Mouse (Mus musculus): ENCODE measurements at regions not wholly inside any gene's neighbourhood (a gene's known extent, or its start where the extent isn't known, plus 50 kb on each side); places are given as distances from the start of the nearest gene placed in this dataset.

GRCm38 (mm10) chr12:106132715-106133114, 122.7 kb downstream of the Vrk1 start:
- no peak for TF ChIP-seq CTCF (IDR thresholded peaks at IDR 0.05; ENCODE audit: control insufficient read depth, insufficient read depth, insufficient read length)
- TF ChIP-seq MAX (IDR thresholded peaks at IDR 0.05), result no peak
- TF ChIP-seq USF1 (IDR thresholded peaks at IDR 0.05; ENCODE audit: low read depth), result no peak
- no peak for TF ChIP-seq MYOD1 (IDR thresholded peaks at IDR 0.05; ENCODE audit: control insufficient read depth, insufficient read length, low read depth)
